Mouse (Mus musculus): ENCODE measurements around the gene Paox. TPM values are rescaled to one million over a fixed set of nuclear protein-coding genes. Genes with fewer than 3 reads are reported as not detected.

Gene Paox
- polyA plus RNA-seq, 1 experiment from 2014 or later, result 11.1 TPM

GRCm38 (mm10) chr7:140141350-140141749 is 25.8 kb downstream of the Paox start:
- no peak overlapping the region for H3K9ac ChIP-seq
- no peaks in the 10 kb centered on the region for H3K27me3 ChIP-seq

DNA sequence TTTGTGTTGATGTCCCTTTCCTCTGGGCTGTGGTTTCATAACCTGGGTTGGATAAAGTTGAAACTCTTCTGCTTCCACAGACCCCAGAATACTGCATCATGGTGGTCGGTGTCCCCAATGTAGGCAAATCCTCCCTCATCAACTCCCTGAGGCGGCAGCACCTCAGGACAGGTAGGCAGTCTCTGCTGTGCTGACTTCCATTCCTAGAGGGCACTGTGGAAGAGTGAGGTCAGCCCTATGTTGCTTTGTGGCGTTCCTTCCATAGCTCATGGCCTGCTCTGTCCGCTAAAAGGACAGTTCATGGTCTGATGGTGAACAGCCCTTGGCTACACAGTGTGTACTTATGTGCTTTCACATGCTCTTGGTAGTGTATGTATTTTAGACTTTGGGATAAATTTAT is 29.0 kb downstream of the Paox start:
- ATAC-seq (replicated peaks; ENCODE audit: insufficient number of reproducible peaks, insufficient read depth, low FRiP score, low read depth), result no peak
- Histone ChIP-seq H3K4me2 (no peak overlapping the region), H3K4me3 (no peak overlapping the region), H3K27ac (no peak overlapping the region), H3K36me3 (no peaks in the 10 kb centered on the region; the same call in 1 of the 2 replicates), H3K9me3 (replicated peaks) (no peaks in the 10 kb centered on the region), H3K9ac (no peak overlapping the region), H3K4me1 (replicated peaks) (no peaks in the 10 kb centered on the region), H3K27me3 (no peaks in the 10 kb centered on the region)
- WGBS, result 85% methylated on average over 4 of the region's 4 CpGs

More at GRCm38 (mm10) chr7:140141350-140141749, 25.8 kb downstream of the Paox start:
- peaks cover 7% of the 10 kb centered on the region for H3K4me1 ChIP-seq (replicated peaks)
- no peak overlapping the region for H3K4me2 ChIP-seq
- H3K27ac ChIP-seq, result no peak overlapping the region
- H3K9me3 ChIP-seq (replicated peaks), result no peaks in the 10 kb centered on the region
- WGBS, result 5% methylated on average over 14 of the region's 14 CpGs
- H3K36me3 ChIP-seq, result no peaks in the 10 kb centered on the region
- ATAC-seq (replicated peaks; ENCODE audit: insufficient number of reproducible peaks, insufficient read depth, low FRiP score, low read depth), result no peak
- H3K4me3 ChIP-seq, result no peak overlapping the region

GRCm38 (mm10) chr7:140153383-140153782 is 37.8 kb downstream of the Paox start:
- WGBS, result 4% methylated on average over 28 of the region's 28 CpGs
- Histone ChIP-seq H3K4me2 (peak overlapping the region; percentile 58), H3K9ac (peak overlapping the region; percentile 15; the same call in 1 of the 2 replicates), H3K4me3 (peak overlapping the region; percentile 34), H3K36me3 (no peaks in the 10 kb centered on the region), H3K27ac (no peak overlapping the region), H3K9me3 (replicated peaks) (no peaks in the 10 kb centered on the region), H3K27me3 (peaks cover 49% of the 10 kb centered on the region), H3K4me1 (replicated peaks) (peaks cover 12% of the 10 kb centered on the region)
- no peak; the same call in 1 of the 2 replicates for ATAC-seq (replicated peaks; ENCODE audit: insufficient number of reproducible peaks, insufficient read depth, low FRiP score, low read depth)

DNA sequence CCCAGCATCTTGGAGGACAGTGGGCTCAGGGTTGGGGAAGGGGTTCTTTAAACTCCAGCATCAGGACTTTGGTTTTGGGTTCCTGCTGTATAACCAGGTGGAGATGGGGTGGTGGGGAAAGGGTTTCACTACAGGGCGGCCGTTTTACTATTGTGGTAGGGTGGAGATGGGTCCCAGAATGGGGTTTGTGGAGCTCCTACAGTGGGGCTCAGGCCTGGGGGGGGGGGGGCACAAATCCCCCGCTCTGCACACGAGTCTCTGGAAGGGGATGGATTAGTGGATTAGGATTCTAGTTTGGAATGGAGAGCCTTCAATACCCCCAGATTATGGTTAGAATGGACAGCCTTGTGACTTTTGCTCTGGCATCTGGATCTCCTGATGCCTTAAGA is 38.2 kb downstream of the Paox start:
- Histone ChIP-seq H3K4me1 (replicated peaks) (peaks cover 12% of the 10 kb centered on the region), H3K4me2 (peak overlapping the region; percentile 48; the same call in 1 of the 2 replicates), H3K9ac (no peak overlapping the region), H3K27ac (no peak overlapping the region), H3K27me3 (peaks cover 53% of the 10 kb centered on the region), H3K4me3 (no peak overlapping the region), H3K9me3 (replicated peaks) (no peaks in the 10 kb centered on the region), H3K36me3 (no peaks in the 10 kb centered on the region)
- 20% methylated on average over 4 of the region's 4 CpGs for WGBS
- ATAC-seq (replicated peaks; ENCODE audit: insufficient number of reproducible peaks, insufficient read depth, low FRiP score, low read depth), result no peak

DNA sequence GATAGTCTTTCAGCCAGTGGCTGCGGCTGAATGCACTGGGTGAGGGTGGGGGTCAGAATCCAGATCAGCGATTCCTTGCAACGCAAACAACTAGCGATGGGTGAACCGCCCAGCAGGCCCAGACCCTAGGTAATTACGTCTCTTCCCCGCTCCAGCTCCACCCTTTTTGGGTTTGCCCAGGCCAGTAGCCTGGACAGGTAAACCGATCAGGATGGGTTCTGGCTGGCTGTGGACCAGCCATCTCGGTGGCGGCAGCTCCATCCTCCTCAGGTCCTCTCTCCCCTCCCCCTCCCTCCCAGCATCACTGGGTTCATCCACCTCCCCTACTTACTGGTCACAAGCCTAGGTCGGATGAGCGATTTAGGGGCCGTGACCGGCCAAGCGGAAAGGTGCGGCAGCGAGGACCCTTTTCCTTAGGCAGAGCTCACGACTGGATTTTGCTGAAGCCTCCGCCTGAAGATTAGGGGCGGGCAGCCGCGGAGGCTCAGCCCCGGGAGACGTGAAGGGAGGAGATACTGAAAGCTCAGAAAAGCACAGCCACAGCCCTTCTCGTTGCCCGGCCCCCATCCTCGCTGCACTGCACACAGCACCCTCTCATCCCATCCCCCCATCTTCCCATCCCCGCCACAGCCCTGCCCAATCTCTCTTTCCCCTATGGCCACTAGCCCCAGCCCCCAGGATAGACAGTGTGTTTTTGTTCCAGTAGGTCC is 38.8 kb downstream of the Paox start, which contains the start of gene Sprn:
Gene Sprn (minus strand): TSS at position 660 of the 710 bp plus-strand sequence.
- Histone ChIP-seq H3K9me3 (replicated peaks) (no peaks in the 10 kb centered on the region), H3K4me2 (peak within 1 kb of the TSS; percentile 48), H3K36me3 (no peaks in the 10 kb centered on the region), H3K27me3 (peaks cover 55% of the 10 kb centered on the region), H3K27ac (no peak within 1 kb of the TSS), H3K4me3 (peak within 1 kb of the TSS; percentile 31), H3K4me1 (replicated peaks) (peaks cover 12% of the 10 kb centered on the region), H3K9ac (no peak within 1 kb of the TSS)
- 5% methylated on average over 28 of the region's 28 CpGs for WGBS
- ATAC-seq (replicated peaks; ENCODE audit: insufficient number of reproducible peaks, insufficient read depth, low FRiP score, low read depth), result no peak

GRCm38 (mm10) chr7:140160363-140160762 is 44.8 kb downstream of the Paox start:
- no peaks in the 10 kb centered on the region for H3K9me3 ChIP-seq (replicated peaks)
- no peaks in the 10 kb centered on the region for H3K4me1 ChIP-seq (replicated peaks)
- no peaks in the 10 kb centered on the region for H3K36me3 ChIP-seq
- no peak overlapping the region for H3K9ac ChIP-seq
- H3K4me2 ChIP-seq, result no peak overlapping the region
- WGBS, result 73% methylated on average over 3 of the region's 3 CpGs
- peaks cover 17% of the 10 kb centered on the region for H3K27me3 ChIP-seq
- H3K4me3 ChIP-seq, result no peak overlapping the region
- no peak overlapping the region for H3K27ac ChIP-seq
- no peak for ATAC-seq (replicated peaks; ENCODE audit: insufficient number of reproducible peaks, insufficient read depth, low FRiP score, low read depth)

GRCm38 (mm10) chr7:140164664-140165063 is 49.1 kb downstream of the Paox start, which contains the start of gene Olfr522:
TSS of gene Olfr522 (minus strand) at chr7:140164764.
- Histone ChIP-seq H3K9me3 (replicated peaks) (no peaks in the 10 kb centered on the region), H3K4me3 (no peak within 1 kb of the TSS), H3K9ac (no peak within 1 kb of the TSS), H3K27me3 (no peaks in the 10 kb centered on the region; the same call in 1 of the 2 replicates), H3K4me1 (replicated peaks) (no peaks in the 10 kb centered on the region), H3K4me2 (no peak within 1 kb of the TSS), H3K27ac (no peak within 1 kb of the TSS), H3K36me3 (no peaks in the 10 kb centered on the region)
- WGBS, result 65% methylated on average over 7 of the region's 7 CpGs
- no peak for ATAC-seq (replicated peaks; ENCODE audit: insufficient number of reproducible peaks, insufficient read depth, low FRiP score, low read depth)

DNA sequence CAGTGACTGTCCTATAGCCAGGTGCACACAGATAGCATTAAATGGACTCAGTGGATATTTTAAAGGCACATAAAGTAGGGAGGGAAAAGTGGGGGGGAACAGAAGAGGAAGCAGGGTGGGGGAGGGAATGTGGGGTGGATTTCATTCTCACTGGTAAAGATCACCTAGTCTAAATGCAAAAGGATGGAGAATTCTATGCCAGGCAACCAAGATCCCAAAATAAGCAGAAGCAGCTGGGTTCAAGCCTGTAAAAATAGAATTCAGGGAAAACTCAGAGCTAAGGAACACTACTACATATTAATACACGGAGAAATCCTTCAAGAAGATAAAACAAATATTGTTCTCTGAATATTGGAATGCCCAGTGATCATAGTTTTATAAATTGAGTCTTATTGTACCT is 52.4 kb downstream of the Paox start:
- Histone ChIP-seq H3K27me3 (no peaks in the 10 kb centered on the region), H3K4me2 (no peak overlapping the region), H3K9me3 (replicated peaks) (no peaks in the 10 kb centered on the region), H3K36me3 (no peaks in the 10 kb centered on the region), H3K27ac (no peak overlapping the region), H3K9ac (no peak overlapping the region), H3K4me3 (no peak overlapping the region), H3K4me1 (replicated peaks) (no peaks in the 10 kb centered on the region)
- WGBS, result 82% methylated on average over 1 of the region's 1 CpGs
- no peak for ATAC-seq (replicated peaks; ENCODE audit: insufficient number of reproducible peaks, insufficient read depth, low FRiP score, low read depth)

GRCm38 (mm10) chr7:140169386-140169785 is 53.8 kb downstream of the Paox start:
- 65% methylated on average over 4 of the region's 4 CpGs for WGBS
- H3K9ac ChIP-seq, result no peak overlapping the region
- no peak overlapping the region for H3K4me2 ChIP-seq
- H3K4me1 ChIP-seq (replicated peaks), result no peaks in the 10 kb centered on the region
- no peaks in the 10 kb centered on the region for H3K9me3 ChIP-seq (replicated peaks)
- H3K36me3 ChIP-seq, result no peaks in the 10 kb centered on the region
- H3K27ac ChIP-seq, result no peak overlapping the region
- H3K27me3 ChIP-seq, result no peaks in the 10 kb centered on the region
- H3K4me3 ChIP-seq, result no peak overlapping the region
- no peak for ATAC-seq (replicated peaks; ENCODE audit: insufficient number of reproducible peaks, insufficient read depth, low FRiP score, low read depth)

DNA sequence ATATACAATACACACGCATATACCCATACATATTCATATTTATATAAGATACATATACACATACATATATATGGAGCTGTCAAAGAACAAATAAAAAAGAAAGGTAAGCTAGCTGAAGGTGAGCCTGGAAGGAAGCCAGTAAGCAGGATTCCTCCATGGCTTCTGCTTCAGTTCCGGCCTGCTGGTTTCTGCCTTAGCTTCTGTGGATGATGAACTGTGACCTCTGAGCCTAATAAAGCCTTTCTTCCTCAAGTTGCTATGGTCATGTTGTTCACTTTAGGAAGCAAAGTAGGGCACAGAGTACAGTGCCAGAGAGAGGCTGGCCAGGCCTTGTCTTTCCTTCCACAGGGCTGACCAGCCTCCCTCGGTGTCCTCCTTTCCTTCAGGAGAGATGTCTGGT is 55.3 kb downstream of the Paox start:
- H3K4me2 ChIP-seq, result no peak overlapping the region
- no peak overlapping the region for H3K4me3 ChIP-seq
- no peaks in the 10 kb centered on the region for H3K4me1 ChIP-seq (replicated peaks)
- no peaks in the 10 kb centered on the region for H3K27me3 ChIP-seq
- no peak for ATAC-seq (replicated peaks; ENCODE audit: insufficient number of reproducible peaks, insufficient read depth, low FRiP score, low read depth)
- H3K9ac ChIP-seq, result no peak overlapping the region
- no peaks in the 10 kb centered on the region for H3K36me3 ChIP-seq
- 84% methylated on average over 3 of the region's 3 CpGs for WGBS
- no peaks in the 10 kb centered on the region for H3K9me3 ChIP-seq (replicated peaks)
- no peak overlapping the region for H3K27ac ChIP-seq

DNA sequence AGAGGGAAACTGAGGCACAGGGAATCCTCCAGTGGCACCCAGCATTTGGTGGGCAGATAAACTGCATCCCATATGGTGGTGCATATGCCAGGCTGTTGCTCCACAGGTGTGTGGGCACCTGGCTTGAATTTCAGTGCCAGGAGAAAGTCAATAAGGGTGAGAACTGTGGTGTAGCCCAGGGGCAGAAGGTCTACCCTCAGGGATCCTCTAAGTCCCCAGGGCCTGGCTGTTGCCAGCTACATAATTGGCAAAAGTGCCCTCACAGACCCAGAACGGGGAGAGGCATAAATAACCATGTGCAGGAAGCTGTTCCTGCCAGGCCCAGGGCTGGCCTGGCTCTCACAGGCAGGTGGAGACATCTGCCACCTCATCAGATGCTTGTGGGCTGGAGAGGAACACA is 57.3 kb downstream of the Paox start, which contains the start of gene Olfr523:
Gene Olfr523 (plus strand): TSS at position 282 of the 400 bp plus-strand sequence.
- Histone ChIP-seq H3K27me3 (no peaks in the 10 kb centered on the region), H3K36me3 (no peaks in the 10 kb centered on the region), H3K27ac (no peak within 1 kb of the TSS), H3K9me3 (replicated peaks) (no peaks in the 10 kb centered on the region), H3K4me1 (replicated peaks) (no peaks in the 10 kb centered on the region), H3K9ac (no peak within 1 kb of the TSS), H3K4me3 (no peak within 1 kb of the TSS), H3K4me2 (no peak within 1 kb of the TSS)
- no peak for ATAC-seq (replicated peaks; ENCODE audit: insufficient number of reproducible peaks, insufficient read depth, low FRiP score, low read depth)
- 50% methylated on average over 1 of the region's 1 CpGs for WGBS

GRCm38 (mm10) chr7:140179176-140179575 is 63.6 kb downstream of the Paox start:
- H3K9me3 ChIP-seq (replicated peaks), result no peaks in the 10 kb centered on the region
- no peaks in the 10 kb centered on the region for H3K27me3 ChIP-seq
- no peak for ATAC-seq (replicated peaks; ENCODE audit: insufficient number of reproducible peaks, insufficient read depth, low FRiP score, low read depth)
- H3K4me3 ChIP-seq, result no peak overlapping the region
- H3K27ac ChIP-seq, result no peak overlapping the region
- H3K4me2 ChIP-seq, result no peak overlapping the region
- no peak overlapping the region for H3K9ac ChIP-seq
- H3K36me3 ChIP-seq, result no peaks in the 10 kb centered on the region
- H3K4me1 ChIP-seq (replicated peaks), result no peaks in the 10 kb centered on the region
- 90% methylated on average over 2 of the region's 2 CpGs for WGBS

All from heart, embryonic 15.5 days (tissue).